Mouse (Mus musculus): ENCODE measurements at regions not wholly inside any gene's neighbourhood (a gene's known extent, or its start where the extent isn't known, plus 50 kb on each side); places are given as distances from the start of the nearest gene placed in this dataset.
A peak's percentile ranks its signal among the peaks of the same experiment; 100 is the strongest.

DNA sequence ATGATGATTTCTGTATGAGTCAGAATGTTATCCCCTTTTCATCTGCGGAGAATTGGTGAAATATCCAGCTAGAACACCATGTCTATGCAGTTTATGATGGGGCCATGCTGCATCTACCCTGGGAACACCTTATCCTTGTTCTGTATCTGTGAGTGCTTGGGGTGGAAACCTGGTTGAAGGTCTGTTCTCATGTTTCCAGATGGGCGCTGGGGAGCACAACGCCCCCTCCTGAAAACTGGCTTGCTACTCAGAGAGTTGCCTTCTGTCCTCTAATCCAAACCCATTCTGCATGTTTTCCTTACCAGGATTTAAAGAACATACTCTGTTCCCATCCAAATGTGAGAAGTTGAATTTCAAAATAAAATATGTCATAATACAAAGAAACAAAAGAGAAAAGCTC is 1239.5 kb upstream of the Zeb2 start:
- DNase-seq: no peak

DNA sequence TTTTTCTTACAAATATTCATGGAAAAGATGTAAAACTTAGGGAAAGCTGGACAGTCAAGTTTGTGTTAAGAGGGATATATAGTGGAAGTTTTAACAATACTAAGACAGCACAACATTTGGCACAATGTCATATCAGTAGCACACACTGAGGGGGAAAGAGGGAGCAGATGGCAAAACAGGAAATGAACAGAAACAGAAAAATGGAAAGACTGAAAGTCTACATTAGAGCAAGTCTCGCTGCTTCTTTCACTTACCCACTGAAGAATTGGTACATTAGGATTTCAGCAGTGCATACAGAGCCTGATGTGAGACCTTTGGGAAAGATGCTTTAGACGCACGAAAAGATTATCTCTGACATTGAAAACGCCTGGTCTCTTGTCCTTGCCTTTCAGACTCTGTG is 1223.5 kb upstream of the Zeb2 start:
- DNase-seq: no peak

DNA sequence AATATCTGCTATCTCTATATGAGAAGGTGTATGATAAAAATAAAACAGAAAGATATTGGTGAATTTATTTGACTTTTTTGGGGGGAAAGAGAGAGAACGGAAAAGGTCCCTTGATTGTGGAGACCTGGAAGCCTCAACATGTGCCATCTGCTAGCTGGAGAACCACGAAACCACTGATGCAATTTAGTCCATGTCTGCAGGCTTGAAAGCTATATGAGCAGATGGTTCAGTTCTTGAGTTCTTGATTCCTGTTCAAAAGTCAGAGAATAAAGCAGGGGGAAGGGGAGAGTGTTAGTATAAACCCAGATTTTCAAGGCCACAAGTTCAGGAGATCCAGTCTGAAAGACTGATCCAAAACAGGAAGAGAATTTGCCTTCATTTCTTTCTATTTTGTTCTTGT is 1199.5 kb upstream of the Zeb2 start:
- no peak for DNase-seq

DNA sequence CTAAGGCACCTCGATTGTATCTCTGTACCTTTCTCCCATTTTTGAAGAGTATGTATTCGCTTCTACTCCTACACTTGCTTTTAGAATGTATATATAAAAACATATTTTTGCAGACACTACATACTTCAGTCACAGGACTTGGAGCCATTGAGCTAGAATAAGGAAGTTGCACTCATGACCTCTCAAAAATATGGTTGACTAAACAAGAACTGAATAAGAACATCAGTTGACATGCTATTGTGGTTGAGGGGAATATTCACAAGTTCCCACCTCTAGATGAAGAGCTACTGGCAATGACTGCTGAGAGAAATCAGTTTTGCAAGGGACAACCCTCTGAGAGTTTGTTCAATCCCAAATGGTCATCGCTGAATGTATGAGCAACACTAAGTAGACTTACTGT is 1198.0 kb upstream of the Zeb2 start:
- no peak for DNase-seq

DNA sequence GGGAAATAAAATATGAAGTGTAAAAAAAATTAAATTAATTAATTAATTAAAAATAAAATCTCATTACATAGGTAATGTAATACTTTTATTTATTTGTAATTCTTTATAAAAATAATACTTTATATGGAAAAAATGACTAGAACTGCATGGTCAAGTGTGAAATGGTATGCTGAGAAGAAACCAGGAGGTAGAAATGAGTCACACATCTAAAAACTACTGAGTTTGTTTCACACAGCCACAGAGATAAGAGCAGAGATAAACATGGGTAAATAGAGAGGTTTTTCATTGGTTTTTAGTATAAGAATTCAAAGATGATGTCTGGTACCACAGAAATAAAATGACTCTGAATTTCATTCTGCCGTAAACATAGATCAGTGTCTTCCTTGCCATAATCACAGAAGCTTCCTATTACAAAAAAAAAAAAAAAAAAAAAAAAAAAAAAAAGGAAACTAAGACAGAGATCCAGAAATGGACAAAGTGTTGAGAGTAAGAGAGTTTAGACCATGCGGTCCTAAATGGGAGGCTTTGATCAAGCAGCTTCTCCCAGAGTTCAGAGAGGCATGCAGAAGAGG is 1190.5 kb upstream of the Zeb2 start:
- no peak for DNase-seq

DNA sequence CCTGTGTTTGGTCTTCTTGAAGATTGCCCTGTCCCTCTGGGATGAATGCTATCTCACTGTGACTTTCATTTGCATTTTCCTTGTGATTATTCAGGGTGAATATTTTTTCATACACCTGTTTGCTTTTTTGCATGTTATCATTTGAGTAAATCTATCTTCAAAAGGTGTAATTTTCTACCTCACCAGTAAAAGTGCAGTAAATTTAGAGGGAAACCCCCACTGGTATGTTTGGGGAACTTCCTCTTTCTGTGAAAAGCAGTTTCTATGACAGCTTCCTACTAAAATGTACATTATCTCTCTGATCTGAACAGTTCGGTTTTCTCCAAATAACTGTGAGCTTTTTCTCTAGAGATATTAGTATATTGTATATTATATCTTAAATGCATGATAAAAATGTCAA is 1185.4 kb upstream of the Zeb2 start:
- no peak for DNase-seq

DNA sequence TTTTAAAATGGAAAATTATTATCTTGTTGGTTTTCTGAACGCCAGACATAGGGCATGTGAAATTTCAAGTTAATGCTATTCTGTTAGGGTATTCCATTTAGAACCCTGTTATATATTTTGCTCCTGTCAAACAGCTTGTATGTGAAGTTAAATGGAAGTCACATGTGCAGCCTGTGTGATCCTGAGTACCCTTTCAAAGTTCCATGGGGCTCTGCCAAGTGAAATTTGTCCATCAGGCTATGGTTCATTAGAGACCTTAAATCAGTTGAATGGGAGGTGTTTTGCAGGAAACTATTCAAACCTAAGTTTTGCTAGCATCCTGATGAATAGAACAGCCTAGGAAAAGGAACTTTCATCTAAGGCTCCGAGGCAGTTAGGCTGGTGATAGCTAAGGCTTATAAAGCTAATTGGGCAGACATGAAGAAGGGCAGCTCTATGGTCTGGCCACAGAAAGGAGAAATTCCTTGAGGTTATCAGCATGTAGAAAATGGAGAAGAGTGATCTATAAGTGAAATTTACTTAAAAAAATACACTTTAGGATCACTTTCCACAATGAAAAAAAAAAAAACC is 1180.2 kb upstream of the Zeb2 start:
- no peak for DNase-seq

DNA sequence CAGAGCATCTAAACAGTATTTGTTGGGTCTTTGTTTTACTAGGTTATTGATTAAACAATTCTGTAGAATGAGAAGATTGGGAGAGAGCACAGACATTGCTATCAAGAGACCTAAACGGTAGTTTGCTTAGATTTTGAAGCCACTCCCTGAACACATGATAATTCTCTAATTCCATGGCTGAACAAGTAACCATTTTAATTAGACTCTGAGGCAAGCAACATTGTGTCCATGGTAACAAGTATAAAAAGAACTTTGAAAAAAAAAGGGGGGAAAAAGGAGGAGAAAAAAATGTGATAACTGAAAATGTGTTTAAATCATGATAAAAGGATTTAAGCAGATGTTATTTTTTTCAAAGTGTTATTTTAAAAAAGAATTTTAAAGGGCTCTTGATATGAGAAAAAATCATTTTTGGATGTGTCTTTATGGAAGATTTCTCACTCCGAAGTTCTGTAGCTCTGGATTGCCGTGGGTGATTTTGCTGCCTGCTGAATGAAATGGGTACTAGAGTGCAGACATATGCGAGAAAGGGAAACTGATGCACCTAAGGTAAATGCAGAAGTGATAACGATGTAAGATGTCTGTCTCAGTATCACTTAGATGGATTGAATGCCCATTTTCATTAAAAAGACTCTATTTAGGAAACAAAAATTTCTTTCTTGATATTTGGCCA is 1166.9 kb upstream of the Zeb2 start:
- DNase-seq: no peak

DNA sequence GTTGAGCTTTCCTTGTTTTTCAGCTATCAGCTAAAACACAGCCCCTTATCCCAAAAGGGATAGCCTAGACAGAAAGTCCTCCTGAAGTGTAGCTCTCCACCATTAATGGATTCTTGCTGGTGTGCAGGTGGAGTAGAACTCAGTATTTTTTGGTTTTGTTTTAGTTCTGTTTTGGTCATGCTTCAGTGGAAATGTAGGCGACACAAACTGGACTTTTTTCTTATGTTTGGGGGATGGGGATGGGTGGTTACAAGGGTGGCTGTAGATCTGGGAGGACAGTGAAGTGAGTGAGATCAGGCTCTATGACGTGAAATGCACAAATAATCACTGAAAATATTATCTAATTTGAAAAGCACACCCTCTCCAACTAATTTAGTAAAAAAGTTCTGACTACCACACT is 1163.6 kb upstream of the Zeb2 start:
- DNase-seq: no peak

DNA sequence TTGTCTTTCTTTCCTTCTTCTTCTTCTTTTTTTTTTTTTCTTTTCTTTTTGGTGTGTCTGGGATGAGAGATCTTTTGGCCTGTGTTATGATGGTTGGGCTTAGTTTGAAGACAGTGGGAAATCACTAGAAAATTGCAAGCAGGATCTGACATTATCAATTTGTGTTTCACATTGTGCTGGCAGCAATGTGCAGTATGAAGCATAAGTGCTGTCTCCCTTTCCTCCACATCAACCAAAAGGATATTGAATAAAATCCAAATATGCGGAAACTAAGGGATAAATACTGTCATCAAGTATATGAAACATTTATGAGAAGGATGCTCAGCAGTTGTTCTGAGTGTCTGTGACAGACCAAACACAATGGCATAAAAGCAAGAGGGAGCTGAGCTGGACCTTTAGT is 1144.4 kb upstream of the Zeb2 start:
- DNase-seq: no peak

DNA sequence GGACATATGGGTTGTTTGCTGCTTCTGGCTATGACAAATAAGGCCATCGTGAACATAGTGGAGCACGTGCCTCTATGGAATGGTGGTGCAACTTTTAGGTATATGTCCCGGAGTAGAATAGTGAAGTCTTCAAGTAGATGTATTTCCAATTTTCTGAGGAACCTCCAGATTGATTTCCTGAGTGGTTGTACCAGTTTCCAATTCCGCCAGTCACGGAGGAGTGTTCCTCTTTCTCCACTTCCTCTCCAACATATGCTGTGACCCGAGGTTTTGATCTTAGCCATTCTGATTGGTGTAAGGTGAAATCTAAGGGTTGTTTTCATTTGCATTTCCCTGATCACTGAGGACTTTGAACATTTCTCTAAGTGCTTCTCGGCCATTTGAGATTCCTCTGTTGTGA is 1134.4 kb upstream of the Zeb2 start:
- peak; percentile 87 for DNase-seq

DNA sequence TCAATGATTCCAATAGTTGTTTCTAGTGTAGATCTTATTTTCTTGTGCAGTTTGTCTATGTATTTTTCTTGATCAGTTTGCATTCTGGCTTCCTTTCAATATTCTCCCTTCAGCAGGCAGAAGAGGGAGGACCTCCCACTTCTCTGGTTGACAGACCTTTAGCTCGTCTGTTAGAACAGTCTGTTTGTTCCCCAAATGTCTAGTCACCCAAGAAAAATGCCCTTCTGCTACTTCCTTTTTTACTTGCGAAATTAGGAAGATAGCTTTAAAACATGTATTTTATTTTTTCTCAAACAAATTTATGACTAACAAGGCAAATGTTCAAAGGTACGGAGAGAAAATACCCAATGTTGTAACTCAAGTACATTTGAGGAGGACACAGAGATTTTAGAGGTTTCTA is 1128.5 kb upstream of the Zeb2 start:
- no peak for DNase-seq

DNA sequence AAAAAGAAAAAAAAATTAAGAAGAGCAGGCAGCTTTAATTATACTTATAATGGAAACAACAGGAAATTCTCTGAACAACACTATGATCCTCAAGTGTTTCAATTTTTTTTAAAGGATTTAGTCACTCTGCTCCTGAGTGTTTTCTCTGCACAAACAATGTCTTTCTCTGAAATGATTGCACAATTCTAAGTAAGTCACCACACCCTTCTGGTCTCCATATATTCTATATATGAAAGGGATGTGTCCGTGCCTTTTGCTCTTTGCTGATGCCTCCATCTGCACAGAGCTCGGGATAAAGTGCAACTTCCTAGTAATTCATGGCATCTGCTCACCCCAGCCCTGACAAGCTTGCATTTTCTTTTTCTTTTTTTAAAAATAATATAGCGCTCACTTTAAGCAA is 1127.5 kb upstream of the Zeb2 start:
- no peak for DNase-seq

DNA sequence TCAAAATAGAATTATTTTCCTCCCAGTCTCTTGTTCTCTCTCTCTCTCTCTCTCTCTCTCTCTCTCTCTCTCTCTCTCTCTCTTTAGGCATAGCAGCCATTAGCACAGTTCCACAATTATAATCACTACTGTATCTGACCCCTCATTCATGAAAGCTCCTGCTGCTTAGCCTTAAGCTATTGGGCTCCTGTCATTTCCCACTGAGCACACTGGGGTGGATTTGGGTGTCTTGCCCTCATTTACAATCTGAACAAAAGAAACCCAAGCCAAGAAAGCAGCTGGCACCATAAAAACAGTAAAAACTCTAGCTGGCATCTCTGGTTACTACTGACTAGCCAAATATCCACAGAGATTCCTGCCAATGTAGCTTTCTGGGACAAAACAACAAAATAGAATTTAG is 1125.6 kb upstream of the Zeb2 start:
- DNase-seq: no peak

DNA sequence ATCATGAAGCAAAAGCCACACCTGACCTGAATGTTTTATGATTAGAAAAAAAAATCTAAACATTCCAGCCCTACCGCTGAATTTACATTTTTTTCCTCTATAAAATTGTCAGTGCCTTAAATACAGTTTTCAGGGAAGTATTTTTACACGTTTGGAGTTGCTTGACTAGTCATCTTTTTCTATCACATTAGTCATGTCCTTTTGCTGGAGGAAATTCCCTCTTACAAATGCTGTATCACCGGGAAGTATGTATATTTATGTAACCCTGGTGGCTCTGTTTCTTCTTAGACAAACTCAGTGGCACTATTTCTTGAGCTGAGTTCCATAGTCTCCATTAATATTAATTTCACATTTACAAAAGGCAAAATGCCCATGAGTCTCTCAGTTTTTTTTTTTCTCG is 1122.7 kb upstream of the Zeb2 start:
- no peak for DNase-seq

DNA sequence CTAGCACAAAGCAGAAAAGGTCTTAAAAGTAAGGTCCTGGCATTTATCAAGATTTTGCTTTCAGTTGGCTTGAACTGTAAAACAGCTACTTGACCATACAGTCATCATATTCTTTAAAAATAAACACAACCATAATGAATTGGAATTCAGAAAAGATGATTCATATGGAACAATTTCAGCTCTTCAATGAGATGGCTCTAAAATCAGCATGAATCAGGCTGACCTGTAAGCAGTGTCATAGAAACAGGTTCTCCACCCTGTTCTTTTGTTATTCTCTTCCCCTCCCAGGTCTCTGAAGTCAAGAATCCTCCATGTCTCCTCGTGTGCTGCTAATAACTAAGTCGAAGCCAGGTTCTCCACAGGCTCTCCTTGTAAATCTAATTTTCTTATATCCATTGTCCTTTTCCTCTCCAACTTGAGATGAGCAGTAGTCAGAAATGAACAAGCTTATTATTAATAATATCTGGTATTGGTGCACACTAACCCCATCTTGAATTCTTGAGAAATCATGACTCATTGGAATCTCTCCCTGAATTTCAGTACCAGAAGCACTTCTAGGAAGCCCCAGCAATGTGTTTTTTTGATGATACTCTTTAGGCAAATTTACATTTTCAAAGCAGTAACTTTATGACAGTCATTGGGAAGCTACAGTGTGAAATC is 1113.7 kb upstream of the Zeb2 start:
- no peak for DNase-seq

DNA sequence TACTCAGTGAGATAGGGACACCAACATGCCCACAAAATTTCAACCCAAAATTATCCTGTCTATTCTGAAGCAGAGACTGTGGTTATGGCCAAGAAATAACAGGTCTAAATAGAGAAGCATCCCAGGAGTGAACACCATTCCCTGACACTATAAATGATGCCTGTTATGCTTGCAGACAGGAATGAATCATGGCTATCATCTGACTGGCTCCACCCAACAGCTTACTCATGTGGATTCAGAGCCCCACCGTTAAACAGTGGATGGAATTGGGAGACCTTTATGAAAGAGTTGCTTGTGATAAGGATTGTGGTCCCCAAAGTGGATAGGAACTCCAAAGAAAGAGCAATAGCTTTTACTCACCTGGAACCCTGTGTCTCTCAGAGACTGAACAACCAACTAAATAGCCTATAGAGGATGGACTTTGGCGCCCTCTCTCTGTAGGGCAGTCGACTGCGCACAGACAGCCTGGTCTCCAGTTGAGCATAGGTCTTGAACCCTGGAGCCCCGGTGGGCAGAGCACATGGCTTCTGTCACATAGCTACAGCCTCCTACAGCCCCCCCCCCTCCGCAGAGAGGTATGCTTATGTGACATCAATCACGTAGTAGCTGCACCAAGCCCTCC is 1101.3 kb upstream of the Zeb2 start:
- DNase-seq: peak; percentile 71

DNA sequence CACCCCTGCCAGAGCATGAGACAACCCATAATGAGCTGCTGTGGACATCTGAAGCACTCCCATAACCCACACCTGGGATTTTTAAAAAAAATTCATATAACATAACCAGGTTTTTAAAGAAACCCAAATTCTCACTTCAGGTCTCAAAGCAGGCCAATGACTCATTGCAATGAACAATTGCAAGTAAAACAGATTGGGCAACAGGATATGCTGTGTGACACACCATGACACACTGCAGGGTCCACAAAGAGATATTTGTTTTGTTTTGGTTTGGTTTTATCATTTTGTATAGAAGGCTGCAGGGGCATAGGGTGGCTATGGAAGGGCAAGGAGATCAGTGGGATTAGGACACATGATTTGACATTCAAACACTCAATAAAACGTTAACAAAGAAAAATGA is 1082.1 kb upstream of the Zeb2 start:
- DNase-seq: no peak

DNA sequence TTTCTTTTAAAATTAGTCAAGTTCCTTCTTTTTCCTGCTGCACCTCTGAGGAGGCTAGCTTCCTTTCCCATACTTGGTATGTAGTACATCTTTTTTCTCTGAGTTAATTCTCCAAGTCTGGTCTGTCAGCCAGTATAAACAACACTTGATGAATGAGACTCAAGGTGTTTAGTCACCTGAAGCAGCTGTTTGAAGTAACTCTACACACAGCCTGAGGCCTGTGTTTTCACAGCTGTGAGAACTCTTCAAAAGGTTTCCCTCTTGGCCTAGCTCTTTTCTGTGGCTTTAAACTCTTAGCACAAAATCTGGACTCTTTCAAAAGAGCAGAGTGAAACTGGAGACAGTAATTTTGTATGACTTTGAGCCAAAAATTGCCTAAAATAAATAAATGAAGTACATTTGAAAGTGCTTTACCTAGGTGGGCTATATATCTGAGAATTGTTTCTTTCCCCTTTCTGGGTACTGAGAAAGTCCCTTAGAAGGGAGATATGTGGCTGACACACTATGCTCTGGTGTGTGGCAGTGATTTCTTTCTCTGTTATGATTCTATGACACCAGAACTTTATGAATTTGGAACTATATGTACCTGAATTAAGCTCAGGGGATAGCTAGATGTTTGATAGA is 1070.2 kb upstream of the Zeb2 start:
- no peak for DNase-seq

DNA sequence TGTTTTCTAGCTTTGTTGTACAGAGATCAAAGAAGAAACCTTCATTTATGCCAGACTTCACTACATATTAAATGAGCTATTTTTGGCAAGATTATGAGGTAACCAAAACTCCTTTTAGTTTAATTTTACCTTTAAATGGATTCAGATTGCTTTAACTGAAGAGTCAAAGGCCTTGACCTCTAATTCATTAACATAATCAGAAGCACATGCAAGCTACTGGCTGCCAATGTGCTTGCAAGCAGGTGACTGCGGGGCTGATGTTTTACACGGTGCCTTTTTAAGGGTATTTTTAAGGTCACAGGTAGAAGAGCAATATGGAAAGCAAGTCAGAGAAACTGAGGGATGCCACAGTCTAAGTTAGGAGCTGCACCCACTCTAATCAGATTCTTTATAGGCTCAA is 1066.0 kb upstream of the Zeb2 start:
- no peak for DNase-seq

DNA sequence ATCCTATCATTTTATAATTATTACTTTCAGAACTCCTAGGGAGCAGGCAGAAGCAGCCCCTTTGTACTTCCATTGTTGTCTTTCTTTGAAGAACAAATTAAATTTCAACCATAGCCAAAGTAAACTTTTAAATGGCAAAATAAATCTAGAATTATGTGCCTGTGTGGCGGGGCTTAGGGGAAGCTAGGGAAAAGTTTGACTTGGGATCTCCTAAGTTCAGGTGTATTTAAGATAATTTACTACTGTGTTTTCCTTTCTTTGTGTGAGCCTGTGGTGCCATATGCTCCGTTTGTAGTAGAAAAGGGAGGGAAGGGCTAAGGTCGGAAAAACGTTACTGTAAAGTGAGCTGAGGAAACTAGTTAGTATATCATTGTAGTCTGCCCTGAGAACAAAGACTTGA is 1062.5 kb upstream of the Zeb2 start:
- DNase-seq: no peak

DNA sequence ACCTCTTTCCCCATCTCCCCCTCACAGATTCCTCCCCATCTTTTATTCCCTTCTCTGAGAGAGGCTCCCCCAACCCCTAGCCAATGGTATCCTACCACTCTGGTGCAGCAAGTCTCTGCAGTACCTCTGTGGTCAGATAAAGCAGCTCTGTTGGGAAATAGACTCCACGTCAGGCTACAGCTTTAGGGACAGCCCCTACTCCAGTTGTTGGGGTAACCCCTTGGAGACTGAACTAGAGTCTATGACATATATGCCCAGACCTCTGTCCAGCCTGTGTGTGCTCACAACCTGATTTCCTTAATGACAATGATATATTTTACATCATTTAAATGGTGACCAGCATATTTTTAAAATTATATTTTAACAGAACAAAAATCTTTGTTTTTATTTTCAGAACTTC is 1051.3 kb upstream of the Zeb2 start:
- DNase-seq: peak; percentile 65

DNA sequence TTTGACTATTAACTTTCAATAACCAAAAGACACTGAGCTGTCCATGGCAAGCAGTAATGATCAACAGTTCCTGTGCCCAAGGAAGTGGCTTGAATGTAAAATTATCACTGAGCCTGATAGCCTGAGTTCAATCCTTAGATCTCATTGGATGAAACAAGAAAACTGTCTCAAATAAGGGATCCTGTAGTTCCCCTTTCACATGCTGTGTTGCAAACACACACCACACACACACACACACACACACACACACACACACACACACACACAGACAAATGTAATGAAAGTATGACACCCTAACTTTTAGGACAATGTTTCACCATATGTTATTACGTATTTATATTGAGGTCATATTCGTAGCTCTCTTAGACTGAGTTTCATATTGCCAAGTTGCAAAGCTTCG is 1032.7 kb upstream of the Zeb2 start:
- no peak for DNase-seq

DNA sequence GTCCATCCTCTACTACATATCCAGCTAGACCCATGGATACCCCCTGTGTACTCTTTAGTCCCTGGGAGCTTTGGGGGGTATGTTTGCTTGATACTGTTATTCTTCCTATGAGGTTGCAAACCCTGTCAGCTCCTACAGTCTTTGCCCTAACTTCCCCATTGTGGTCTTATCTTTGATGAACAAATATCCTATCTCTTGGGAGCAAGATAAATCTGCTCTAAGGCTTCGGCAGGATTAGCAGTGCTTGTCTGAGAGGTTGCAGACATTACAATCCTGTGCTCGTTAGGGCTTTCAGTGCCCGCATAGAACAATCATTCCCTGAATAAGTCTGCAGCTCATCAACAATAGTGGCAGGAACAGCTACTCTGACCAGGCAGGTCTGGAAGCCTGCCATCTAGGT is 1002.7 kb upstream of the Zeb2 start:
- no peak for DNase-seq

Measured in heart, adult 11 months (tissue).